Mouse (Mus musculus) liver, postnatal 0 days (tissue): ENCODE results near the gene Mfsd12. TPM values are rescaled to one million over a fixed set of nuclear protein-coding genes. Genes with fewer than 3 reads are reported as not detected.

ENCODE experiments used
- ATAC-seq: fragments of 200-750 bp; cut with Nextera tagmentation; 2 replicates; pipeline ENCODE4 v1.8.0; 2017; ENCODE audit warnings: mild to moderate bottlenecking, moderate library complexity
- DNase-seq: peaks from one replicate; pipeline ENCODE4 v3.0.0-alpha.2; 2016
- H3K27ac ChIP-seq: fragments of 300-500 bp; sonication (generic); 2 replicates; pipeline ENCODE4 v1.5.1; 2014; ENCODE audit warnings: antibody characterized with exemption, moderate library complexity, mild to moderate bottlenecking, low read depth
- H3K27me3 ChIP-seq: fragments of 300-500 bp; sonication (generic); 2 replicates; pipeline ENCODE4 v1.6.1; 2014; ENCODE audit warnings: low read length, control low read depth, mixed read lengths; ENCODE audit not compliant: insufficient read depth
- H3K36me3 ChIP-seq: fragments of 300-500 bp; sonication (generic); replicated peaks from 2 replicates; pipeline ENCODE4 v1.6.1; 2014; ENCODE audit warnings: mild to moderate bottlenecking, control low read depth, low read length, moderate library complexity, mixed read lengths; ENCODE audit not compliant: insufficient read depth
- H3K4me1 ChIP-seq: fragments of 300-500 bp; sonication (generic); 2 replicates; pipeline ENCODE4 v1.6.1; 2014; ENCODE audit warnings: antibody characterized with exemption, mild to moderate bottlenecking, control low read depth; ENCODE audit not compliant: insufficient read depth
- H3K4me2 ChIP-seq: fragments of 300-500 bp; sonication (generic); 2 replicates; pipeline ENCODE4 v1.6.1; 2014; ENCODE audit warnings: low read depth, mild to moderate bottlenecking, low read length, moderate library complexity, mixed read lengths
- H3K4me3 ChIP-seq: fragments of 300-500 bp; sonication (generic); 2 replicates; pipeline ENCODE4 v1.5.1; 2014; ENCODE audit warnings: low read depth, low read length
- H3K9ac ChIP-seq: fragments of 300-500 bp; sonication (generic); replicated peaks from 2 replicates; pipeline ENCODE4 v1.6.1; 2014; ENCODE audit warnings: mild to moderate bottlenecking, moderate library complexity
- H3K9me3 ChIP-seq: fragments of 300-500 bp; sonication (generic); 2 replicates; pipeline ENCODE4 v1.6.1; 2016; ENCODE audit warnings: mild to moderate bottlenecking, control low read depth, low read length, mixed read lengths
- CTCF ChIP-seq: sonication (generic); IDR thresholded peaks from 2 replicates; pipeline ENCODE4 v1.5.1; 2016; ENCODE audit warnings: antibody characterized with exemption, low read depth
- EP300 ChIP-seq: IDR thresholded peaks from 2 replicates; pipeline ENCODE4 v1.6.1; 2016; ENCODE audit warnings: antibody characterized with exemption, low read depth, mild to moderate bottlenecking
- WGBS: fragments of 180-500 bp; shearing (Covaris S2); extraction: QIAGEN DNeasy Blood & Tissue Kit; methylation state at CpG from one replicate; pipeline ENCODE4 v1.1.7; 2014; ENCODE audit not compliant: insufficient replicate concordance; 5-methylcytosine and 5-hydroxymethylcytosine counted together
- polyA plus RNA-seq: library from polyadenylated mRNA; unstranded; fragments of >200 nt; fragmentation: Nextera tagmentation; extraction: Ambion mirVana; gene quantifications from 2 replicates; pipeline ENCODE4 v1.2.1, GENCODE M21; 2015

Mfsd12 gene
- polyA plus RNA-seq, 1 experiment from 2014 or later: 7.9 TPM

DNA sequence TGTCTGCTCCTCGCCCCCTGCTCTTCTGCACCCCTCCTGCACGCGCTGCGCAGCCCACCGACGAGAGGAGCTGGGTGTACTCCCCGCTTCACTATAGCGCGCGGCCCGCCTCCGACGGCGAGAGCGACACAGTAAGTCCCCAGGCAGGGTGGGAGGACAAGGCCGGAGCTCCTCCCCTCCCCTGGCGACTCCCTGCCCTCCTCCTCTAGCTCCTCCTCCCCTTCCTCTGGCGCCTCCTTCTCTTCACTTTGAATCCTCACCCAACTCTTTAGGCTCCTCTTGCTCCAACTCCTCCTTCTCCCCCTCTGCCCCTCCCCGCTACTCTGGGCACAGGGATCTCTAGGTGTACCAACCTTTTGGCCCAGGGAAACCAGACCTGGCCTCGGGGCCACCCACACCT is 40.0 kb upstream of the Mfsd12 start:
- H3K4me1 ChIP-seq: peaks cover 39% of the 10 kb centered on the region
- no peak overlapping the region for H3K4me3 ChIP-seq
- TF ChIP-seq EP300: no peak
- no peak for TF ChIP-seq CTCF
- ATAC-seq (no peak), DNase-seq (peak; percentile 62)
- peaks cover 27% of the 10 kb centered on the region for H3K36me3 ChIP-seq
- no peaks in the 10 kb centered on the region for H3K9me3 ChIP-seq
- H3K27ac ChIP-seq: no peak overlapping the region
- WGBS: 38% methylated on average over 20 of the region's 20 CpGs
- H3K9ac ChIP-seq: no peak overlapping the region
- H3K27me3 ChIP-seq: no peaks in the 10 kb centered on the region
- H3K4me2 ChIP-seq: peak overlapping the region; percentile 60

GRCm38 (mm10) chr10:81318589-81319329 is 38.5 kb upstream of the Mfsd12 start:
- Histone ChIP-seq H3K4me1 (peaks cover 39% of the 10 kb centered on the region), H3K27ac (peak overlapping the region; percentile 56; the same call in 1 of the 2 replicates), H3K4me3 (no peak overlapping the region), H3K27me3 (no peaks in the 10 kb centered on the region), H3K9me3 (no peaks in the 10 kb centered on the region), H3K36me3 (peaks cover 30% of the 10 kb centered on the region), H3K4me2 (0 out of 2 replicates have a peak overlapping the region, but pooled peaks have one; percentile 88), H3K9ac (no peak overlapping the region)
- TF ChIP-seq EP300 (no peak), CTCF (no peak)
- peak; percentile 77 for DNase-seq
- ATAC-seq: no peak
- 72% methylated on average over 13 of the region's 13 CpGs for WGBS

DNA sequence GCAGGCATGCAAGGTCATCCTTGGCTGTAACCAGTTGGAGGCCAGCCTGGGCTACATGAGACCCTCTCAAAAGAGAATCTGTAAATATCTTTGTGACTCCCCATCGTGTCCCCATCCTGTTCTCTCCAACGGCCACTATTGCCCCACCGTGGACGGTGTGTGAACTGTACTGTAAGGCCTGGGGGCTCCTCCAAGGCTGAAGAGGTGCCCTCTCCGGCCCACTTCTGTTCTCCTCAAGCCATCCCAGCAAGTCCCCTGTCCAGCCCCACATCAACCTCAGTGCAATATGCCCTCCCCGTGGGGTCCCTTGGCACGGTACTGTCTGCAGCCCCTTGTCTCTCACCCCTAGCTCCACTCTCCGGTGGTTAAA is 38.0 kb upstream of the Mfsd12 start:
- H3K27me3 ChIP-seq: no peaks in the 10 kb centered on the region
- TF ChIP-seq CTCF: peak; percentile 36
- no peak for TF ChIP-seq EP300
- 43% methylated on average over 8 of the region's 8 CpGs for WGBS
- H3K27ac ChIP-seq: peak overlapping the region; percentile 89
- ATAC-seq (no peak), DNase-seq (no peak)
- peak overlapping the region; percentile 88 for H3K4me2 ChIP-seq
- H3K36me3 ChIP-seq: peaks cover 33% of the 10 kb centered on the region
- H3K9ac ChIP-seq: peak overlapping the region; percentile 66
- H3K9me3 ChIP-seq: no peaks in the 10 kb centered on the region
- peak overlapping the region; percentile 75 for H3K4me3 ChIP-seq
- peaks cover 39% of the 10 kb centered on the region for H3K4me1 ChIP-seq

DNA sequence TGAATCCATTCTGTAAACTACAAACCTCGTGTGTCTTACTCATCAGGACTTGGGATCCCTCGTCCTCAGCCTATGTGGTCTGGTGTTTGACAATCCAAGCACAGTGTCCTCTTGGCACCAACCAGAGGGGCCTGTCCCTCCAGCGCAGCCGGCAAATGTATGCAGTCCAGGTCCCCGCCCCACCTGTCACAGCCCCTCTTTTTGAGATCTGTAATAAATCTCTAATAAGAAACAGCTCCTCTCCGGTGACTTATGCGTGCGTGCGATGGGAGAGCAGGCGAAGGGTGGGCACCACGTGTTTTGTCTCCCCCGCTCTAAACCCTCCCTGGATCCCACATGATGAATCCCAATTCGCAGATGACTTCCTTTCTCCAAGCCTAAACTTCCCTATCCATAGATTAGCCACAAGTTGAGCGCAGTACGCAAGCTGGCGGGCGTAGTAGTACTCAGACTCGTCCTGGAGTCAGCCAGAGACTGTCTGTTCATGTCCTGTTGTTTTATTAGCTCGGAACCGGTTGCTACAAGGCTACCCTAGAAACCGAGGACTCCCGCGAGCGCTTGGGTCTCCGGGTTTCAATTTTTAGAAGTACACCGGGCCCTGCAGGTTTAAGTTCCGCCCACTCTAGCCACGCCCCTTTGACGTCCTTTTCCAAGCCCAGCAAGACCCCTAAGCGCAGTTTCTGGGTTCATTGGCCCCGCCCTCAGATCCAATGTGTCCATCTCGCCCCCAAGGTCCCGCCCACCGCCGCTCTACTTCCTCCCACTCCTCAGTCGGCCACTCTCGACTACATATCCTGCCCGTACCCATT is 37.3 kb upstream of the Mfsd12 start:
- no peak for TF ChIP-seq EP300
- no peak for TF ChIP-seq CTCF
- Histone ChIP-seq H3K4me1 (peaks cover 39% of the 10 kb centered on the region), H3K36me3 (peaks cover 35% of the 10 kb centered on the region)

DNA sequence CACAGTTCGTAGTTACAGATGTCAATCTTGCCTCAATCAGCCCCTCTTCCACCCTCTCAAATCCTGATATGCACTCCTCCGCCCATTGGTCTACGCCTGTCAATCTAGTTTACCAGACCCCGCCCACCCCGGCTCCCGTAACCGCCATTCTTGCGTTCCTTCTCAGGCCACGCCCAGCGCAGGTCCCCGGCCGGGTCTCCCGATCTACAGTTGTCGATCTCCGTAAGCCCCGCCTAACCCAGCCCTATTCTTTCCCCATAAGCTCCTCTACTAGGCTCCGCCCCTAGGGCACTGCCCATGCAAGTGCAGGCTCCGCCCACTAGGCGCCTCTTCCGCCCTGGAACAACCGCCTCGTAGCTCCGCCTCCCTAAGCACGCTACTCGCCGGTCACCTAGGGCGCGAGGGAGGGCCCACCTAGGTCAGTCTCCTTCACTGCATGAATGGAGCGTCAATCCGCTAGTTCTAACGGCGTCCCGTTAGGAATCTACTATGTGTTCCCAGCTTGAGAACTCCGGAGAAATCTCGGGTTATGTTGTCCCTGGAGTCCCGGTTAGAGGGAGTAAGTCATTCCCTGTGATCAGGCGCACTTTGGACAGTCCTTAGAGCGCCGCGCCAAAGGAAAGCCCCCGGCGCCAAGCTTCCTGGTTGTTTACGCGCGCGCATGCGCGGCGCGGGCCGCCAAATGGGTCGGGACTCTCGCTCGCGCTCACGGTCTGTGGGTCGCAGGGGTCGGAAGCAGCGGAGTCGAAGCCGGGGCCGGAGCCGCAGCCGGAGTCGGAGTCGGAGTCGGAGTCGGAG is 36.5 kb upstream of the Mfsd12 start, which contains the start of gene Cactin:
Gene Cactin, plus strand, starts transcription at position 554 of the 798 bp plus-strand sequence.
- Histone ChIP-seq H3K27me3 (no peaks in the 10 kb centered on the region), H3K4me2 (peak within 1 kb of the TSS; percentile 88), H3K9me3 (no peaks in the 10 kb centered on the region), H3K4me1 (peaks cover 39% of the 10 kb centered on the region), H3K4me3 (peak within 1 kb of the TSS; percentile 75), H3K9ac (peak within 1 kb of the TSS; percentile 90), H3K27ac (peak within 1 kb of the TSS; percentile 89), H3K36me3 (peaks cover 36% of the 10 kb centered on the region)
- WGBS: under 1% methylated on average over 68 of the region's 68 CpGs
- DNase-seq (peak; percentile 99), ATAC-seq (peak; percentile 86)
- TF ChIP-seq CTCF: peak; percentile 48
- TF ChIP-seq EP300: peak; percentile 91

More for the DNA sequence above, 37.3 kb upstream of the Mfsd12 start:
- Histone ChIP-seq H3K4me3 (peak overlapping the region; percentile 75), H3K9ac (peak overlapping the region; percentile 66), H3K27ac (peak overlapping the region; percentile 89), H3K4me2 (peak overlapping the region; percentile 88), H3K27me3 (no peaks in the 10 kb centered on the region), H3K9me3 (no peaks in the 10 kb centered on the region)
- WGBS: under 1% methylated on average over 38 of the region's 38 CpGs
- peak; percentile 96 for DNase-seq
- no peak for ATAC-seq
